Mouse (Mus musculus): Measurements from ENCODE around the gene Sumo3. TPM values are rescaled to one million over a fixed set of nuclear protein-coding genes. Genes with fewer than 3 reads are reported as not detected.

The Sumo3 gene
- polyA plus RNA-seq, 1 experiment: 131 TPM

DNA sequence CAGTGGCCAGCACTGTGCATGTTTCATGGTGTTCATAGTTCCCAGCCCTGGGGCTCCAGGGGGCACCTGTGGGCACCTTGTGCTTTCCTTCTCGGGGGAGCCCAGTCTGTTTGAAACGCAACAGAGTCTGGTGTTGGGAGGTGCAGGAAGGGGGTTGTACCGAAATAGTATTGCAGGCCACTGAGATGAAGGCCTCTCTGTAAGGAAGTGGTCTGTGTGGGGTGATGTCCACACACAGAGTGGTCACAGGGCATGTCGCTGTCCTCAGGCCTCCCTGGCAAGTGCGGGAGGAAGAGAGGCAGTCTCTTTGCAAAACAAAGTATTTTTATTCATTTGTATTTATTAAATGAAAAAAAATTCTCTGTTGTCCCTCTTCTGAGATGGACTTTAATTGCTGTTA is 39.7 kb downstream of the Sumo3 start:
- Histone ChIP-seq H3K27ac (ENCODE audit: insufficient read depth, low read length) (no peak overlapping the region), H3K27me3 (ENCODE audit: control insufficient read depth, insufficient read depth, low read length) (no peaks in the 10 kb centered on the region), H3K36me3 (ENCODE audit: control insufficient read depth, insufficient read depth, low read length) (peaks cover 41% of the 10 kb centered on the region), H3K4me1 (ENCODE audit: control insufficient read depth, insufficient read depth, insufficient read length) (no peaks in the 10 kb centered on the region), H3K4me3 (ENCODE audit: extremely low read depth, insufficient read depth, insufficient read length) (no peak overlapping the region)
- 71% methylated on average over 5 of the region's 5 CpGs for WGBS
- no peak for DNase-seq (ENCODE audit: low read depth in 1 of 2, low spot score in 2 of 2)
- no peak for TF ChIP-seq CTCF (IDR thresholded peaks at IDR 0.05; ENCODE audit: extremely low read depth, insufficient read depth, insufficient read length, insufficient replicate concordance)
- no peak for TF ChIP-seq POLR2A (IDR thresholded peaks at IDR 0.05; ENCODE audit: low read depth, low read length)

DNA sequence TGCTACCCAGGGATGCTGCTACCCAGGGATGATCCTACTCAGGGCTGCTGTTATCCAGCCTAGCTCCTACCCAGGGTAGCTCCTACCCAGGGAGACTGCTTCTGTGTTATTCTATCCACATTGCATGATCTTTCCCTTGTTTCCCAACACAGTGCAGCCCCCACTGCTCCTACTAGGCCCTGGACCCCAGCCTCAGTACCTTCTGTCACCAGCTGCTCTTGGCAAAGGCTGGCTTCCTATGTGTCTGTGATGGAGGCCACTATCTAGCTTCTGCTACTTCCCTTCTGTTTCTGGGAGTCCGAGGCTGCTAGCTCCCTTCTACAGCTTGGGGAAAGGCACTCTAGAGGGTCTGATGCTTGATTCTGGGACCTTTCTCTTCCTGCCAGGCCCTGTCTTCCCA is 41.6 kb downstream of the Sumo3 start:
- peaks cover 33% of the 10 kb centered on the region for H3K36me3 ChIP-seq (ENCODE audit: control insufficient read depth, insufficient read depth, low read length)
- no peak overlapping the region for H3K4me3 ChIP-seq (ENCODE audit: extremely low read depth, insufficient read depth, insufficient read length)
- WGBS: 42% methylated on average over 1 of the region's 1 CpGs
- H3K27me3 ChIP-seq (ENCODE audit: control insufficient read depth, insufficient read depth, low read length): no peaks in the 10 kb centered on the region
- H3K27ac ChIP-seq (ENCODE audit: insufficient read depth, low read length): no peak overlapping the region
- no peak for DNase-seq (ENCODE audit: low read depth in 1 of 2, low spot score in 2 of 2)
- TF ChIP-seq POLR2A (IDR thresholded peaks at IDR 0.05; ENCODE audit: low read depth, low read length) (no peak), CTCF (IDR thresholded peaks at IDR 0.05; ENCODE audit: extremely low read depth, insufficient read depth, insufficient read length, insufficient replicate concordance) (no peak)
- H3K4me1 ChIP-seq (ENCODE audit: control insufficient read depth, insufficient read depth, insufficient read length): no peaks in the 10 kb centered on the region

- Histone ChIP-seq H3K27ac (ENCODE audit: insufficient read depth, low read length) (no peak overlapping the region), H3K27me3 (ENCODE audit: control insufficient read depth, insufficient read depth, low read length) (no peaks in the 10 kb centered on the region), H3K4me3 (ENCODE audit: extremely low read depth, insufficient read depth, insufficient read length) (no peak overlapping the region), H3K36me3 (ENCODE audit: control insufficient read depth, insufficient read depth, low read length) (peaks cover 31% of the 10 kb centered on the region), H3K4me1 (ENCODE audit: control insufficient read depth, insufficient read depth, insufficient read length) (no peaks in the 10 kb centered on the region)
- WGBS: 86% methylated on average over 8 of the region's 8 CpGs
- TF ChIP-seq CTCF (IDR thresholded peaks at IDR 0.05; ENCODE audit: extremely low read depth, insufficient read depth, insufficient read length, insufficient replicate concordance) (no peak), POLR2A (IDR thresholded peaks at IDR 0.05; ENCODE audit: low read depth, low read length) (no peak)
- no peak for DNase-seq (ENCODE audit: low read depth in 1 of 2, low spot score in 2 of 2)
Measured at GRCm38 (mm10) chr10:77647901-77648300, 42.0 kb downstream of the Sumo3 start.

GRCm38 (mm10) chr10:77652046-77652445 is 46.1 kb downstream of the Sumo3 start:
- peak in 1 of 2 experiments; percentile 22 for DNase-seq (ENCODE audit: low read depth in 1 of 2, low spot score in 2 of 2)
- Histone ChIP-seq H3K4me1 (ENCODE audit: control insufficient read depth, insufficient read depth, insufficient read length) (no peaks in the 10 kb centered on the region), H3K27me3 (ENCODE audit: control insufficient read depth, insufficient read depth, low read length) (no peaks in the 10 kb centered on the region), H3K27ac (ENCODE audit: insufficient read depth, low read length) (no peak overlapping the region), H3K4me3 (ENCODE audit: extremely low read depth, insufficient read depth, insufficient read length) (no peak overlapping the region), H3K36me3 (ENCODE audit: control insufficient read depth, insufficient read depth, low read length) (no peaks in the 10 kb centered on the region)
- no peak for TF ChIP-seq CTCF (IDR thresholded peaks at IDR 0.05; ENCODE audit: extremely low read depth, insufficient read depth, insufficient read length, insufficient replicate concordance)
- TF ChIP-seq POLR2A (IDR thresholded peaks at IDR 0.05; ENCODE audit: low read depth, low read length): no peak
- 89% methylated on average over 9 of the region's 9 CpGs for WGBS

- 71% methylated on average over 15 of the region's 15 CpGs for WGBS
- H3K4me3 ChIP-seq (ENCODE audit: extremely low read depth, insufficient read depth, insufficient read length): no peak overlapping the region
- no peaks in the 10 kb centered on the region for H3K4me1 ChIP-seq (ENCODE audit: control insufficient read depth, insufficient read depth, insufficient read length)
- no peak overlapping the region for H3K27ac ChIP-seq (ENCODE audit: insufficient read depth, low read length)
- no peaks in the 10 kb centered on the region for H3K27me3 ChIP-seq (ENCODE audit: control insufficient read depth, insufficient read depth, low read length)
- no peak for TF ChIP-seq CTCF (IDR thresholded peaks at IDR 0.05; ENCODE audit: extremely low read depth, insufficient read depth, insufficient read length, insufficient replicate concordance)
- no peak for TF ChIP-seq POLR2A (IDR thresholded peaks at IDR 0.05; ENCODE audit: low read depth, low read length)
- H3K36me3 ChIP-seq (ENCODE audit: control insufficient read depth, insufficient read depth, low read length): no peaks in the 10 kb centered on the region
- no peak for DNase-seq (ENCODE audit: low read depth in 1 of 2, low spot score in 2 of 2)
Measured at GRCm38 (mm10) chr10:77658286-77658994, 52.5 kb downstream of the Sumo3 start.

DNA sequence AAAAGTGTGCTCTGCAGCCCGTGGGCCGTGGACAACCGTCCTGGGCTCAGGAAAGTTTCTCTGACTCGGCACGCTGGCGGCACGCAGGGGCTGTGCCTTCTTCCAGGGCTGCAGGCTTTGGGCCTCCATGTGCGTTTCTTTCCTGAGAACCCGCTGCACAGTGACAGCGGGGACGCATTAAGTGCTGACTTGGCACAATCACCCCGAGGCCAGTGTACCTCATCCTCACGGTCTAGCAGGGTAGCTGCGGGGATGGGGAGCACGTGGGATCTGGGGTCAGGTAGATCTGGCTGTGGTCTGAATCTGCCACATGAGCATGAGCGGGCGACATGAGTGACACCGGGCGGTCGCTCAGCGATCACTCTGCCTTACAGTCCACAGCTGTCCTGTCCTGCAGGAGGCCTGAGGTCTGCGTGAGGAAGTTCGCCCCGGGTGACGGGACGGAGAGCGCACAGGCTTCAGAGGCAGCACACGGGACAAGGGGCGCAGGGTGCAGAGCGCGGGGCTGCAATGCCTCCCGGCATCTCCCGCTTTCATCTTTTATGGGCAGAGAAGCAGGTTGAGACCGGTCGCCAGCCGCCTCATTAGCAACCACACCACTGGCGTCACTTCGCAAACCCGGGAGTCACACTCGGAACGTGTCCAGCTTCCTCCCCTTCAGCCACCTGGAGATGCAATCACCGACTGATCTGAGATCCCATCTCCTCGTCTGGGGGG is 58.2 kb downstream of the Sumo3 start:
- no peak for TF ChIP-seq POLR2A (IDR thresholded peaks at IDR 0.05; ENCODE audit: low read depth, low read length)
- TF ChIP-seq CTCF (IDR thresholded peaks at IDR 0.05; ENCODE audit: extremely low read depth, insufficient read depth, insufficient read length, insufficient replicate concordance): no peak

GRCm38 (mm10) chr10:77666342-77666741 is 60.4 kb downstream of the Sumo3 start:
- Histone ChIP-seq H3K4me1 (ENCODE audit: control insufficient read depth, insufficient read depth, insufficient read length) (no peaks in the 10 kb centered on the region), H3K27ac (ENCODE audit: insufficient read depth, low read length) (no peak overlapping the region), H3K27me3 (ENCODE audit: control insufficient read depth, insufficient read depth, low read length) (no peaks in the 10 kb centered on the region), H3K4me3 (ENCODE audit: extremely low read depth, insufficient read depth, insufficient read length) (no peak overlapping the region), H3K36me3 (ENCODE audit: control insufficient read depth, insufficient read depth, low read length) (no peaks in the 10 kb centered on the region)
- TF ChIP-seq POLR2A (IDR thresholded peaks at IDR 0.05; ENCODE audit: low read depth, low read length) (no peak), CTCF (IDR thresholded peaks at IDR 0.05; ENCODE audit: extremely low read depth, insufficient read depth, insufficient read length, insufficient replicate concordance) (no peak)
- no peak for DNase-seq (ENCODE audit: low read depth in 1 of 2, low spot score in 2 of 2)
- 75% methylated on average over 8 of the region's 8 CpGs for WGBS

More for the DNA sequence above, 58.2 kb downstream of the Sumo3 start:
- no peaks in the 10 kb centered on the region for H3K27me3 ChIP-seq (ENCODE audit: control insufficient read depth, insufficient read depth, low read length)
- DNase-seq (ENCODE audit: low read depth in 1 of 2, low spot score in 2 of 2): no peak
- H3K4me3 ChIP-seq (ENCODE audit: extremely low read depth, insufficient read depth, insufficient read length): no peak overlapping the region
- no peaks in the 10 kb centered on the region for H3K4me1 ChIP-seq (ENCODE audit: control insufficient read depth, insufficient read depth, insufficient read length)
- H3K27ac ChIP-seq (ENCODE audit: insufficient read depth, low read length): no peak overlapping the region
- no peaks in the 10 kb centered on the region for H3K36me3 ChIP-seq (ENCODE audit: control insufficient read depth, insufficient read depth, low read length)
- 43% methylated on average over 43 of the region's 43 CpGs for WGBS

Data from spleen, adult 2 months (tissue).